Mouse (Mus musculus): ENCODE measurements at regions not wholly inside any gene's neighbourhood (a gene's known extent, or its start where the extent isn't known, plus 50 kb on each side); places are given as distances from the start of the nearest gene placed in this dataset.

- TF ChIP-seq POLR2A (IDR thresholded peaks at IDR 0.05; ENCODE audit: control insufficient read depth, low read depth, low read length): no peak
- TF ChIP-seq CTCF (IDR thresholded peaks at IDR 0.05; ENCODE audit: control insufficient read depth, insufficient read depth, insufficient replicate concordance, low read depth, low read length): no peak
Measured at GRCm38 (mm10) chr4:131392478-131392877, 445.6 kb downstream of the Ptpru start.

Data from testis, adult 2 months (tissue).